Mouse (Mus musculus) ES-Bruce4 (cell line): Measurements from ENCODE around the gene Ift81. TPM values are rescaled to one million over a fixed set of nuclear protein-coding genes. Genes with fewer than 3 reads are reported as not detected.

ENCODE experiments used
- H3K27ac ChIP-seq: 2 replicates; pipeline ENCODE4 v1.5.1; 2012; ENCODE audit warnings: low read length, inconsistent platforms; ENCODE audit not compliant: insufficient read depth
- H3K27me3 ChIP-seq: 2 replicates; pipeline ENCODE4 v1.6.1; 2012; ENCODE audit warnings: mild to moderate bottlenecking, low read length, inconsistent platforms; ENCODE audit not compliant: control insufficient read depth, poor library complexity, insufficient read depth, severe bottlenecking
- H3K36me3 ChIP-seq: 2 replicates; pipeline ENCODE4 v1.6.1; 2012; ENCODE audit warnings: inconsistent platforms, mild to moderate bottlenecking, low read length, moderate library complexity; ENCODE audit not compliant: control insufficient read depth, poor library complexity, insufficient read depth, severe bottlenecking
- H3K4me1 ChIP-seq: one replicate; pipeline ENCODE4 v1.8.1; 2011; ENCODE audit warnings: low read length; ENCODE audit not compliant: control insufficient read depth, insufficient read depth
- H3K4me3 ChIP-seq: 2 replicates; pipeline ENCODE4 v1.5.1; 2011; ENCODE audit warnings: low read depth, mild to moderate bottlenecking, low read length
- H3K9ac ChIP-seq: 2 replicates; pipeline ENCODE4 v1.6.1; 2012; ENCODE audit warnings: low read depth, mild to moderate bottlenecking, inconsistent platforms; ENCODE audit not compliant: poor library complexity, severe bottlenecking
- H3K9me3 ChIP-seq: replicated peaks from 2 replicates; pipeline ENCODE4 v1.6.1; 2012; ENCODE audit warnings: mild to moderate bottlenecking, low read length, inconsistent platforms; ENCODE audit not compliant: control insufficient read depth, poor library complexity, insufficient read depth, severe bottlenecking
- CTCF ChIP-seq: IDR thresholded peaks from one replicate; pipeline ENCODE4 v1.8.1; 2011; ENCODE audit warnings: low read depth, low read length
- EP300 ChIP-seq: IDR thresholded peaks from 2 replicates; pipeline ENCODE4 v1.6.1; 2011; ENCODE audit warnings: low read depth, low read length; ENCODE audit not compliant: insufficient read depth
- POLR2A ChIP-seq: IDR thresholded peaks from one replicate; pipeline ENCODE4 v1.8.1; 2011; ENCODE audit warnings: low read length; ENCODE audit not compliant: insufficient read depth
- polyA plus RNA-seq: library from polyadenylated mRNA; stranded (reverse); fragments of >200 nt; gene quantifications from 2 replicates; pipeline ENCODE4 v1.2.4, GENCODE M21; 2011; ENCODE audit warnings: low read depth; ENCODE audit not compliant: missing spikeins, insufficient read depth, insufficient read length

Gene Ift81
- polyA plus RNA-seq, 1 experiment: 36.9 TPM

DNA sequence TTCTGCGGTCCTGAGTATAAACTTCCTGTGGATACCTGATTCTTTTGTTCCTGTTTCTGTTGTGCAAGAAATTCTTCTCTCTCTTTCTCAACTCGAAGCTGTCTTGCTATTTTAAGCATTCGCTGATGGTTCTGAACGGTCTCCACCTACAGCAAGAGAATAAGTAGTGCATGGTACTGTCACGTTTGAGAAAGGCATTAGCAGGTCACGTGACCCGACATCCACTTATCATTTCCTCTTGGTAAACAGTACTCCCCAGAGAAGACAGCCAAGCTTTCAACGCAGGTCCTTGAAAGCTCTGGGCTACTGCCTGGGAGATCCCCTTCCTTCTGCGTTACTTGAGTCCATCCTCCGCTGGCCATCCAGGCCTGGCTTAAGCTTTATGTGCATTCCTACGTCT is 12.1 kb downstream of the Ift81 start:
- H3K27ac ChIP-seq: no peak overlapping the region
- H3K36me3 ChIP-seq: peaks cover 2% of the 10 kb centered on the region; the same call in 1 of the 2 replicates
- H3K4me1 ChIP-seq: no peaks in the 10 kb centered on the region
- no peak overlapping the region for H3K4me3 ChIP-seq
- H3K9me3 ChIP-seq: no peaks in the 10 kb centered on the region
- TF ChIP-seq POLR2A (no peak), CTCF (no peak), EP300 (no peak)
- H3K27me3 ChIP-seq: no peaks in the 10 kb centered on the region
- H3K9ac ChIP-seq: no peak overlapping the region

DNA sequence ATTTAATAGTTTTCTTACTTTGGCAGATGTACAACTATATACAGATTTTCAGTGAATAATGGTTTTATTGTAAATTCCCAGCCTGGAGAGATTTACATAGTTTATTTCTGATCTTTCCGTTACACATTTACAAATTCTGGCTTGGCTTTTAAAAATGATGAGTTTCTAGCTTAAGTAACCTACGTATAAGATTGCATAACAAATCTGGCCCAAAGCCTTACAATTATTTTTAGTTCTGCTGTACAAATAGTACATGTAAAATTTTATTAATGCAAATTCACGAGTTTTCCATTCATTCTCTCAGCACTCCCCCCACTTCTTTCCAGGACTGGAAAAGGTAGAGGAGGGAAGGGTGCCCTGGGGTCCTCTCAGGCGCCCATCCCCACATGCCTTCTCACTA is 18.8 kb downstream of the Ift81 start:
- no peaks in the 10 kb centered on the region for H3K27me3 ChIP-seq
- H3K4me1 ChIP-seq: no peaks in the 10 kb centered on the region
- H3K4me3 ChIP-seq: no peak overlapping the region
- no peaks in the 10 kb centered on the region for H3K9me3 ChIP-seq
- no peaks in the 10 kb centered on the region for H3K36me3 ChIP-seq
- H3K27ac ChIP-seq: no peak overlapping the region
- no peak for TF ChIP-seq EP300
- no peak for TF ChIP-seq CTCF
- no peak for TF ChIP-seq POLR2A
- no peak overlapping the region for H3K9ac ChIP-seq

GRCm38 (mm10) chr5:122589891-122590290 is 24.4 kb downstream of the Ift81 start:
- no peaks in the 10 kb centered on the region for H3K36me3 ChIP-seq
- no peaks in the 10 kb centered on the region for H3K9me3 ChIP-seq
- no peaks in the 10 kb centered on the region for H3K4me1 ChIP-seq
- TF ChIP-seq POLR2A (no peak), EP300 (no peak), CTCF (no peak)
- H3K27ac ChIP-seq: no peak overlapping the region
- H3K27me3 ChIP-seq: no peaks in the 10 kb centered on the region
- H3K9ac ChIP-seq: no peak overlapping the region
- no peak overlapping the region for H3K4me3 ChIP-seq

DNA sequence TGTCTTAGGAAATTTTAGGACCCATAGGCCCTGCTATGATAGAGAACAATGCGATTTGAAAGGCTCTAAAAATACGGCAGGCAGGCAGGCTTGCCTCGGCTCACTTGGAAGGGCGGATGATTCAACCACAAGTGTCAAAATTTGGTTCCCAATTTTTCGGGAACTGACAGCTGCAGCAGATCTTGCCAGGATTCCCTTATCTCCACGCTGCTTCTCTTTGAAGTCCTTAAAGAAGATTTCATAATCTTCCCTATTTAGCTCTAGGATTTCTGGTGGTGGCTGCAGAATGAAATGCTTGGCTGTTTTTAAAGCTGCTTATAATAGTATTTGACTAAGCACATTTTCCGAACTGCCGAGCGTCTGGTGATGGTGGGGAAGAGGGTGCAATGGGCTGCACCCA is 28.8 kb downstream of the Ift81 start:
- Histone ChIP-seq H3K9me3 (0 out of 2 replicates have a peak, but pooled peaks cover 2% of the 10 kb centered on the region), H3K36me3 (no peaks in the 10 kb centered on the region), H3K27ac (no peak overlapping the region), H3K4me1 (no peaks in the 10 kb centered on the region), H3K27me3 (no peaks in the 10 kb centered on the region), H3K4me3 (no peak overlapping the region), H3K9ac (no peak overlapping the region)
- no peak for TF ChIP-seq POLR2A
- no peak for TF ChIP-seq EP300
- no peak for TF ChIP-seq CTCF

- H3K27me3 ChIP-seq: no peaks in the 10 kb centered on the region
- H3K9me3 ChIP-seq: 0 out of 2 replicates have a peak, but pooled peaks cover 3% of the 10 kb centered on the region
- no peaks in the 10 kb centered on the region for H3K36me3 ChIP-seq
- TF ChIP-seq POLR2A (no peak), EP300 (no peak), CTCF (no peak)
- no peak overlapping the region for H3K9ac ChIP-seq
- H3K4me3 ChIP-seq: no peak overlapping the region
- no peak overlapping the region for H3K27ac ChIP-seq
- H3K4me1 ChIP-seq: no peaks in the 10 kb centered on the region
Observed at GRCm38 (mm10) chr5:122584093-122584492, 30.2 kb downstream of the Ift81 start.

- Histone ChIP-seq H3K9me3 (0 out of 2 replicates have a peak, but pooled peaks cover 3% of the 10 kb centered on the region), H3K4me1 (no peaks in the 10 kb centered on the region), H3K27ac (no peak overlapping the region), H3K36me3 (no peaks in the 10 kb centered on the region), H3K27me3 (no peaks in the 10 kb centered on the region), H3K4me3 (no peak overlapping the region), H3K9ac (no peak overlapping the region)
- no peak for TF ChIP-seq EP300
- no peak for TF ChIP-seq POLR2A
- TF ChIP-seq CTCF: no peak
Observed at GRCm38 (mm10) chr5:122576683-122577329, 37.5 kb downstream of the Ift81 start.
